ENCODE assay signal across 26 mouse cellular contexts in genomic region chr2:13548749-13549148, GRCm38 (mm10). TPM values are rescaled to one million over a fixed set of nuclear protein-coding genes. Genes with fewer than 3 reads are reported as not detected.
DNase-seq lines count a peak whose midpoint lies in the region; ATAC-seq lines count a peak whose summit lies in the region.
"Had no signal": no experiment of that assay in that cellular context is flagged by ENCODE, and none has a peak within 500 bp of the region (broad histone marks: within the 10 kb centered on the region; RNA-seq: fewer than 3 reads in every experiment).

No protein-coding gene starts in this region.

- no peaks in the 10 kb centered on the region for H3K9me3 ChIP-seq in embryonic facial prominence, embryonic 14.5 days (ENCODE audit: control insufficient read depth, low read length)
- H3K9me3 ChIP-seq in embryonic facial prominence, embryonic 10.5 days, result no peaks in the 10 kb centered on the region
- H3K9me3 ChIP-seq: embryonic facial prominence, embryonic 15.5 days; forebrain, embryonic 12.5 days; heart, embryonic 12.5 days; heart, embryonic 15.5 days; hindbrain, embryonic 10.5 days; hindbrain, embryonic 13.5 days; intestine, embryonic 15.5 days had no signal

- H3K9ac ChIP-seq in embryonic facial prominence, embryonic 14.5 days (ENCODE audit: low read depth, low read length), result no peak overlapping the region
- H3K9ac ChIP-seq: embryonic facial prominence, embryonic 15.5 days; forebrain, embryonic 12.5 days; heart, embryonic 12.5 days; heart, embryonic 15.5 days; hindbrain, embryonic 13.5 days; intestine, embryonic 15.5 days had no signal

- H3K4me1 ChIP-seq in embryonic facial prominence, embryonic 14.5 days (ENCODE audit: control insufficient read depth, insufficient read depth, low read length), result no peaks in the 10 kb centered on the region
- peaks cover 15% of the 10 kb centered on the region for H3K4me1 ChIP-seq in embryonic facial prominence, embryonic 10.5 days

- ATAC-seq in embryonic facial prominence, embryonic 14.5 days (ENCODE audit: low read depth), result no peak
- ATAC-seq: hindbrain, embryonic 16.5 days; intestine, embryonic 15.5 days had no signal

- H3K27ac ChIP-seq in embryonic facial prominence, embryonic 14.5 days (replicated peaks; ENCODE audit: low read depth, low read length), result no peak overlapping the region
- H3K27ac ChIP-seq in embryonic facial prominence, embryonic 10.5 days (replicated peaks), result no peak overlapping the region
- H3K27ac ChIP-seq: embryonic facial prominence, embryonic 15.5 days; forebrain, embryonic 12.5 days; hindbrain, embryonic 10.5 days; hindbrain, embryonic 13.5 days; intestine, embryonic 15.5 days had no signal

- H3K4me3 ChIP-seq in embryonic facial prominence, embryonic 14.5 days (ENCODE audit: low read depth, low read length), result no peak overlapping the region
- no peak overlapping the region for H3K4me3 ChIP-seq in embryonic facial prominence, embryonic 10.5 days
- H3K4me3 ChIP-seq: embryonic facial prominence, embryonic 15.5 days; forebrain, embryonic 12.5 days; heart, embryonic 12.5 days; heart, embryonic 15.5 days; hindbrain, embryonic 10.5 days; hindbrain, embryonic 13.5 days; intestine, embryonic 15.5 days had no signal

- no peaks in the 10 kb centered on the region for H3K27me3 ChIP-seq in embryonic facial prominence, embryonic 14.5 days (replicated peaks; ENCODE audit: control insufficient read depth, insufficient read depth, low read length)
- no peaks in the 10 kb centered on the region for H3K27me3 ChIP-seq in embryonic facial prominence, embryonic 10.5 days (replicated peaks; ENCODE audit: low read depth, poor library complexity, severe bottlenecking)
- H3K27me3 ChIP-seq: embryonic facial prominence, embryonic 15.5 days; forebrain, embryonic 12.5 days; heart, embryonic 12.5 days; heart, embryonic 15.5 days; hindbrain, embryonic 13.5 days; intestine, embryonic 15.5 days had no signal

- no peak overlapping the region for H3K4me2 ChIP-seq in embryonic facial prominence, embryonic 14.5 days (ENCODE audit: low read depth, low read length)
- H3K4me2 ChIP-seq: embryonic facial prominence, embryonic 15.5 days; forebrain, embryonic 12.5 days; heart, embryonic 12.5 days; heart, embryonic 15.5 days; hindbrain, embryonic 13.5 days; intestine, embryonic 15.5 days had no signal

- peak; percentile 66 for DNase-seq in embryonic facial prominence, embryonic 14.5 days (ENCODE audit: low spot score)
- DNase-seq in embryonic facial prominence, embryonic 10.5 days (ENCODE audit: low spot score), result no peak
- DNase-seq in layer of hippocampus, adult 9-11 months, result peak; percentile 17
- no peak for DNase-seq in layer of hippocampus, postnatal 10 days (ENCODE audit: low spot score in 2 of 2)
- DNase-seq in adipocyte (ENCODE audit: low spot score), result peak; percentile 61
- DNase-seq in cerebellum, adult 18-20 months, result no peak
- DNase-seq in spleen, postnatal 4 days (ENCODE audit: low spot score in 2 of 2), result no peak
- DNase-seq: adrenal gland, adult 8-10 months; adrenal gland, postnatal 25 days; cerebellum, adult 11 months; cerebellum, adult 8-10 months; cerebellum, postnatal 10 days; cerebellum, postnatal 36 days; embryo, embryonic 11 days; gastrocnemius, postnatal 25 days; heart, adult 18-20 months; heart, postnatal 10 days; heart, postnatal 36 days had no signal

- H3K36me3 ChIP-seq in embryonic facial prominence, embryonic 14.5 days (ENCODE audit: control insufficient read depth, insufficient read depth, low read length), result no peaks in the 10 kb centered on the region
- H3K36me3 ChIP-seq in embryonic facial prominence, embryonic 10.5 days (replicated peaks), result no peaks in the 10 kb centered on the region
- H3K36me3 ChIP-seq: embryonic facial prominence, embryonic 15.5 days; forebrain, embryonic 12.5 days; heart, embryonic 12.5 days; heart, embryonic 15.5 days; hindbrain, embryonic 10.5 days; hindbrain, embryonic 13.5 days; intestine, embryonic 15.5 days had no signal

- WGBS in embryonic facial prominence, embryonic 14.5 days, result 47% methylated on average over 3 of the region's 3 CpGs
- 86% methylated on average over 3 of the region's 3 CpGs for WGBS in embryonic facial prominence, embryonic 10.5 days

RNA-seq across cellular contexts. Expression of gene Trdmt1, which starts 4.3 kb away (rescaled TPM):
- polyA plus RNA-seq in embryonic facial prominence, embryonic 14.5 days (2014; fragmentation: Nextera tagmentation; extraction: Ambion mirVana), result 11.5 and 16.8 TPM in 2 replicates
- 7.5 TPM in 2 replicates for polyA plus RNA-seq in embryonic facial prominence, embryonic 10.5 days (2016; fragmentation: Nextera tagmentation; extraction: Ambion mirVana)
- 1 to 10 TPM; 6.9 to 7.2 TPM for total RNA-seq in layer of hippocampus, postnatal 10 days (2021)

RNA-seq across cellular contexts. Expression of gene Vim, which starts 25.0 kb away (rescaled TPM):
- polyA plus RNA-seq in embryonic facial prominence, embryonic 14.5 days (2014; fragmentation: Nextera tagmentation; extraction: Ambion mirVana), result 1,242 and 1,248 TPM in 2 replicates
- 433 and 466 TPM in 2 replicates for polyA plus RNA-seq in embryonic facial prominence, embryonic 10.5 days (2016; fragmentation: Nextera tagmentation; extraction: Ambion mirVana)
- 100 to 1,000 TPM; 132 to 142 TPM for total RNA-seq in layer of hippocampus, postnatal 10 days (2021)

RNA-seq across cellular contexts. Expression of gene Cubn, which starts 57.1 kb away (rescaled TPM):
- polyA plus RNA-seq in embryonic facial prominence, embryonic 14.5 days (2014; fragmentation: Nextera tagmentation; extraction: Ambion mirVana), result 0.38 and 0.56 TPM in 2 replicates
- 0.11 and 0.14 TPM in 2 replicates for polyA plus RNA-seq in embryonic facial prominence, embryonic 10.5 days (2016; fragmentation: Nextera tagmentation; extraction: Ambion mirVana)
- total RNA-seq in layer of hippocampus, postnatal 10 days (2021), result under 1 TPM; 0.33 to 0.34 TPM

Comparison
In these comparisons a context has a peak if more than half of its experiments do, and no peak if none do; other contexts are left out.
1. DNase-seq: peak in embryonic facial prominence, embryonic 14.5 days (single experiment), layer of hippocampus, adult 9-11 months (single experiment) and adipocyte (single experiment); none in embryonic facial prominence, embryonic 10.5 days (single experiment), layer of hippocampus, postnatal 10 days (0 of 2), cerebellum, adult 18-20 months (0 of 2) and spleen, postnatal 4 days (0 of 2).